Mouse (Mus musculus): Measurements from ENCODE around the gene Mfsd1.

Gene Mfsd1

GRCm38 (mm10) chr3:67582273-67583124 is at the start of gene Mfsd1:
Mfsd1 (plus strand) TSS chr3:67582741.
- DNase-seq = peak; percentile 75 to 79

GRCm38 (mm10) chr3:67543630-67544029 is 38.9 kb upstream of the Mfsd1 start:
- no peak for DNase-seq

GRCm38 (mm10) chr3:67551193-67551592 is 31.3 kb upstream of the Mfsd1 start:
- no peak for DNase-seq

GRCm38 (mm10) chr3:67553281-67553680 is 29.3 kb upstream of the Mfsd1 start:
- no peak for DNase-seq

GRCm38 (mm10) chr3:67553927-67554448 is 28.6 kb upstream of the Mfsd1 start:
- no peak for DNase-seq

GRCm38 (mm10) chr3:67555211-67555610 is 27.3 kb upstream of the Mfsd1 start:
- no peak for DNase-seq

GRCm38 (mm10) chr3:67557200-67557651 is 25.3 kb upstream of the Mfsd1 start:
- DNase-seq = peak in 1 of 2 experiments; percentile 8

- DNase-seq = no peak
Observed at GRCm38 (mm10) chr3:67557718-67558354, 24.7 kb upstream of the Mfsd1 start.

- no peak for DNase-seq
Observed at GRCm38 (mm10) chr3:67564731-67565357, 17.7 kb upstream of the Mfsd1 start.

- no peak for DNase-seq
Observed at GRCm38 (mm10) chr3:67565540-67566227, 16.9 kb upstream of the Mfsd1 start.

GRCm38 (mm10) chr3:67568015-67568618 is 14.4 kb upstream of the Mfsd1 start:
- peak in 1 of 2 experiments; percentile 19 for DNase-seq

- peak in 1 of 2 experiments; percentile 10 for DNase-seq
Observed at GRCm38 (mm10) chr3:67572918-67573317, 9.6 kb upstream of the Mfsd1 start.

- no peak for DNase-seq
Observed at GRCm38 (mm10) chr3:67573523-67573922, 9.0 kb upstream of the Mfsd1 start.

- no peak for DNase-seq
Observed at GRCm38 (mm10) chr3:67576248-67576647, 6.3 kb upstream of the Mfsd1 start.

GRCm38 (mm10) chr3:67576724-67577123 is 5.8 kb upstream of the Mfsd1 start:
- no peak for DNase-seq

GRCm38 (mm10) chr3:67583125-67583845 is 744 bp downstream of the Mfsd1 start:
- no peak for DNase-seq

- DNase-seq = no peak
Observed at GRCm38 (mm10) chr3:67583846-67584186, 1.3 kb downstream of the Mfsd1 start.

- no peak for DNase-seq
Observed at GRCm38 (mm10) chr3:67586511-67586910, 4.0 kb downstream of the Mfsd1 start.

- no peak for DNase-seq
Observed at GRCm38 (mm10) chr3:67587430-67587829, 4.9 kb downstream of the Mfsd1 start.

- DNase-seq = no peak
Observed at GRCm38 (mm10) chr3:67601616-67602138, 19.1 kb downstream of the Mfsd1 start.

- no peak for DNase-seq
Observed at GRCm38 (mm10) chr3:67618222-67618621, 35.7 kb downstream of the Mfsd1 start.
